Comparison of ENCODE assay signal across 27 mouse cellular contexts in genomic region chr8:105000586-105000985, GRCm38 (mm10). TPM values are rescaled to one million over a fixed set of nuclear protein-coding genes. Genes with fewer than 3 reads are reported as not detected.
A peak's percentile ranks its signal among the peaks of the same experiment; 100 is the strongest.
DNase-seq lines count a peak whose midpoint lies in the region; ATAC-seq and TF ChIP-seq lines count a peak whose summit lies in the region.
"Had no signal": no experiment of that assay in that cellular context is flagged by ENCODE, and none has a peak within 500 bp of the region (broad histone marks: within the 10 kb centered on the region; RNA-seq: fewer than 3 reads in every experiment).

Gene Ces2h (plus strand): TSS chr8:105000853.

- no peak within 1 kb of the TSS for H3K4me3 ChIP-seq in intestine, embryonic 15.5 days (replicated peaks)
- no peak within 1 kb of the TSS for H3K4me3 ChIP-seq in intestine, postnatal 0 days (ENCODE audit: low read depth, low read length)
- H3K4me3 ChIP-seq in kidney, postnatal 0 days (replicated peaks; ENCODE audit: low read depth, low read length): no peak within 1 kb of the TSS
- no peak within 1 kb of the TSS for H3K4me3 ChIP-seq in liver, embryonic 16.5 days (ENCODE audit: low read depth, low read length)
- H3K4me3 ChIP-seq in embryonic facial prominence, embryonic 10.5 days: no peak within 1 kb of the TSS
- H3K4me3 ChIP-seq: forebrain, embryonic 10.5 days; heart, embryonic 13.5 days; hindbrain, embryonic 15.5 days; layer of hippocampus, adult 2 months; limb, embryonic 15.5 days; lung, embryonic 15.5 days had no signal

- H3K27me3 ChIP-seq in intestine, embryonic 15.5 days (replicated peaks): no peaks in the 10 kb centered on the region
- H3K27me3 ChIP-seq in intestine, postnatal 0 days (replicated peaks; ENCODE audit: control insufficient read depth, insufficient read depth, low read length): no peaks in the 10 kb centered on the region
- no peaks in the 10 kb centered on the region for H3K27me3 ChIP-seq in kidney, postnatal 0 days (ENCODE audit: insufficient read depth, low read length)
- H3K27me3 ChIP-seq in liver, embryonic 16.5 days (ENCODE audit: control insufficient read depth, insufficient read depth, low read depth, low read length): no peaks in the 10 kb centered on the region
- no peaks in the 10 kb centered on the region for H3K27me3 ChIP-seq in embryonic facial prominence, embryonic 10.5 days (replicated peaks; ENCODE audit: low read depth, poor library complexity, severe bottlenecking)
- H3K27me3 ChIP-seq: heart, embryonic 13.5 days; hindbrain, embryonic 15.5 days; limb, embryonic 15.5 days; lung, embryonic 15.5 days had no signal

- no peak within 1 kb of the TSS for H3K4me2 ChIP-seq in intestine, embryonic 15.5 days (replicated peaks)
- peak within 1 kb of the TSS; percentile 33 for H3K4me2 ChIP-seq in intestine, postnatal 0 days (replicated peaks; ENCODE audit: low read depth)
- no peak within 1 kb of the TSS for H3K4me2 ChIP-seq in kidney, postnatal 0 days (ENCODE audit: low read length)
- H3K4me2 ChIP-seq in liver, embryonic 16.5 days (ENCODE audit: low read depth, low read length): no peak within 1 kb of the TSS
- H3K4me2 ChIP-seq: heart, embryonic 13.5 days; hindbrain, embryonic 15.5 days; limb, embryonic 15.5 days; lung, embryonic 15.5 days; midbrain, embryonic 11.5 days had no signal

- no peak within 1 kb of the TSS for H3K27ac ChIP-seq in intestine, embryonic 15.5 days
- peak within 1 kb of the TSS; percentile 7; the same call in 1 of the 2 replicates for H3K27ac ChIP-seq in intestine, postnatal 0 days (ENCODE audit: low read depth, low read length)
- H3K27ac ChIP-seq in kidney, postnatal 0 days: no peak within 1 kb of the TSS
- H3K27ac ChIP-seq in liver, embryonic 16.5 days (ENCODE audit: low read length): no peak within 1 kb of the TSS
- no peak within 1 kb of the TSS for H3K27ac ChIP-seq in embryonic facial prominence, embryonic 10.5 days (replicated peaks)
- H3K27ac ChIP-seq: forebrain, embryonic 10.5 days; heart, embryonic 13.5 days; hindbrain, embryonic 15.5 days; layer of hippocampus, adult 2 months; limb, embryonic 15.5 days; lung, embryonic 15.5 days; macrophage had no signal

- 0 out of 2 replicates have a peak, but pooled peaks have one; percentile 3 for TF ChIP-seq CTCF in intestine, postnatal 0 days (IDR thresholded peaks at IDR 0.05; ENCODE audit: low read depth)
- TF ChIP-seq CTCF in kidney, postnatal 0 days (IDR thresholded peaks at IDR 0.05; ENCODE audit: low read depth): no peak

- H3K9me3 ChIP-seq in intestine, embryonic 15.5 days: no peaks in the 10 kb centered on the region
- H3K9me3 ChIP-seq in intestine, postnatal 0 days (ENCODE audit: control insufficient read depth): no peaks in the 10 kb centered on the region
- H3K9me3 ChIP-seq in kidney, postnatal 0 days (replicated peaks; ENCODE audit: low read length): no peaks in the 10 kb centered on the region
- no peaks in the 10 kb centered on the region for H3K9me3 ChIP-seq in liver, embryonic 16.5 days (replicated peaks; ENCODE audit: control insufficient read depth, low read length)
- H3K9me3 ChIP-seq in embryonic facial prominence, embryonic 10.5 days: no peaks in the 10 kb centered on the region
- H3K9me3 ChIP-seq: heart, embryonic 13.5 days; hindbrain, embryonic 15.5 days; limb, embryonic 15.5 days; lung, embryonic 15.5 days had no signal

- H3K36me3 ChIP-seq in intestine, embryonic 15.5 days: no peaks in the 10 kb centered on the region
- H3K36me3 ChIP-seq in intestine, postnatal 0 days (ENCODE audit: control insufficient read depth, insufficient read depth): no peaks in the 10 kb centered on the region
- H3K36me3 ChIP-seq in kidney, postnatal 0 days (ENCODE audit: insufficient read depth, low read length): no peaks in the 10 kb centered on the region
- H3K36me3 ChIP-seq in liver, embryonic 16.5 days (ENCODE audit: control insufficient read depth, insufficient read depth): no peaks in the 10 kb centered on the region
- H3K36me3 ChIP-seq in embryonic facial prominence, embryonic 10.5 days (replicated peaks): no peaks in the 10 kb centered on the region
- H3K36me3 ChIP-seq: forebrain, embryonic 10.5 days; heart, embryonic 13.5 days; hindbrain, embryonic 15.5 days; limb, embryonic 15.5 days; lung, embryonic 15.5 days had no signal

- no peak within 1 kb of the TSS for H3K9ac ChIP-seq in intestine, embryonic 15.5 days
- no peak within 1 kb of the TSS for H3K9ac ChIP-seq in intestine, postnatal 0 days (ENCODE audit: low read depth, low read length)
- H3K9ac ChIP-seq in kidney, postnatal 0 days (ENCODE audit: low read depth, low read length): no peak within 1 kb of the TSS
- H3K9ac ChIP-seq in liver, embryonic 16.5 days (ENCODE audit: low read depth, low read length): no peak within 1 kb of the TSS
- H3K9ac ChIP-seq: heart, embryonic 13.5 days; hindbrain, embryonic 15.5 days; limb, embryonic 15.5 days; lung, embryonic 15.5 days had no signal

- 0 out of 2 replicates have a peak, but pooled peaks cover 2% of the 10 kb centered on the region for H3K4me1 ChIP-seq in intestine, embryonic 15.5 days (replicated peaks)
- peaks cover 6% of the 10 kb centered on the region; the same call in 1 of the 2 replicates for H3K4me1 ChIP-seq in intestine, postnatal 0 days (replicated peaks; ENCODE audit: control insufficient read depth, insufficient read depth, low read length)
- H3K4me1 ChIP-seq in kidney, postnatal 0 days (replicated peaks; ENCODE audit: insufficient read depth, low read length): no peaks in the 10 kb centered on the region
- no peaks in the 10 kb centered on the region for H3K4me1 ChIP-seq in liver, embryonic 16.5 days (ENCODE audit: control insufficient read depth, low read depth, low read length)
- no peaks in the 10 kb centered on the region for H3K4me1 ChIP-seq in embryonic facial prominence, embryonic 10.5 days
- H3K4me1 ChIP-seq: forebrain, embryonic 10.5 days; heart, embryonic 13.5 days; hindbrain, embryonic 15.5 days; limb, embryonic 15.5 days; lung, embryonic 15.5 days had no signal

- intact Hi-C loops in heart, postnatal 25 days (cut with DNase I): no loop called here

- DNase-seq in kidney, postnatal 0 days (ENCODE audit: low spot score): no peak
- DNase-seq in thymus, postnatal 14 days: no peak
- DNase-seq in embryonic facial prominence, embryonic 10.5 days (ENCODE audit: low spot score): no peak
- no peak for DNase-seq in heart, postnatal 25 days (ENCODE audit: low spot score)
- DNase-seq in retina, embryonic 14.5 days (ENCODE audit: low spot score): no peak
- DNase-seq: adrenal gland, postnatal 10 days; cerebellum, postnatal 25 days; gastrocnemius, postnatal 10 days; heart, adult 18-20 months; heart, postnatal 4 days; thymus, adult 2 months had no signal

- peak; percentile 95 for ATAC-seq in intestine, embryonic 15.5 days
- ATAC-seq in intestine, postnatal 0 days: peak; percentile 95
- peak; percentile 87 for ATAC-seq in kidney, postnatal 0 days (replicated peaks; ENCODE audit: low FRiP score, low read depth)
- ATAC-seq in liver, embryonic 16.5 days (ENCODE audit: low read depth): peak; percentile 39; the same call in 1 of the 2 replicates

- WGBS in intestine, embryonic 15.5 days: 72% methylated on average over 7 of the region's 7 CpGs
- WGBS in intestine, postnatal 0 days: 43% methylated on average over 7 of the region's 7 CpGs
- WGBS in kidney, postnatal 0 days: 55% methylated on average over 7 of the region's 7 CpGs
- 60% methylated on average over 7 of the region's 7 CpGs for WGBS in liver, embryonic 16.5 days (ENCODE audit: insufficient replicate concordance)
- WGBS in embryonic facial prominence, embryonic 10.5 days: 90% methylated on average over 7 of the region's 7 CpGs

RNA-seq across cellular contexts. Expression of gene Ces2h, which starts in this region (rescaled TPM):
- not detected in 2 replicates for polyA plus RNA-seq in intestine, embryonic 15.5 days (2015; fragmentation: Nextera tagmentation; extraction: Ambion mirVana)
- not detected in 2 replicates for polyA plus RNA-seq in intestine, postnatal 0 days (2015; fragmentation: Nextera tagmentation; extraction: Ambion mirVana)
- not detected in 2 replicates for polyA plus RNA-seq in kidney, postnatal 0 days (2015; fragmentation: Nextera tagmentation; extraction: Ambion mirVana)
- polyA plus RNA-seq in liver, embryonic 16.5 days (2015; fragmentation: Nextera tagmentation; extraction: Ambion mirVana): not detected in 2 replicates
- polyA plus RNA-seq in embryonic facial prominence, embryonic 10.5 days (2016; fragmentation: Nextera tagmentation; extraction: Ambion mirVana): not detected in 2 replicates
- not detected for total RNA-seq in heart, postnatal 25 days (2021)
- total RNA-seq: gastrocnemius, postnatal 10 days; heart, adult 18-20 months; heart, postnatal 4 days; layer of hippocampus, adult 2 months; left cerebral cortex, postnatal 36 days; monocyte, adult 5-6 weeks had no signal
- polyA plus RNA-seq: brain, embryonic 14.5 days; forebrain, embryonic 10.5 days; heart, embryonic 13.5 days; hindbrain, embryonic 15.5 days; limb, embryonic 15.5 days; lung, embryonic 15.5 days; macrophage; midbrain, embryonic 11.5 days; neural tube, embryonic 11.5 days; thymus, adult 2 months; urinary bladder, adult 2 months had no signal

Comparison
In these comparisons a context has a peak if more than half of its experiments do, and no peak if none do; other contexts are left out.
1. Peak in ATAC-seq in intestine, embryonic 15.5 days; RNA of the gene not detected or under 1 TPM.
2. Peak in ATAC-seq, H3K27ac ChIP-seq and H3K4me2 ChIP-seq in intestine, postnatal 0 days; RNA of the gene not detected or under 1 TPM.
3. Peak in ATAC-seq in kidney, postnatal 0 days; RNA of the gene not detected or under 1 TPM.
4. Peak in ATAC-seq in liver, embryonic 16.5 days; RNA of the gene not detected or under 1 TPM.
5. ATAC-seq: peak in every context shown above with its lines; median percentile 95 in intestine, embryonic 15.5 days; 95 in intestine, postnatal 0 days; 87 in kidney, postnatal 0 days; 39 in liver, embryonic 16.5 days.